Mouse (Mus musculus) v-Abl transformed pro-B cells (cell line): ENCODE measurements at regions not wholly inside any gene's neighbourhood (a gene's known extent, or its start where the extent isn't known, plus 50 kb on each side); places are given as distances from the start of the nearest gene placed in this dataset.
"Not testable (repeated sequence)": the region's sequence is repeated elsewhere in the genome, so short reads cannot be mapped to it uniquely, and the experiment has no call there.

Experiments used
- in situ Hi-C, 2 experiments: fragments of 400-800 bp; cut with MboI; formaldehyde crosslinking; loops; one replicate each; pipeline ENCODE4 v1.15.1; 2025; ENCODE audit not compliant: unreplicated experiment in 2 of 2

DNA sequence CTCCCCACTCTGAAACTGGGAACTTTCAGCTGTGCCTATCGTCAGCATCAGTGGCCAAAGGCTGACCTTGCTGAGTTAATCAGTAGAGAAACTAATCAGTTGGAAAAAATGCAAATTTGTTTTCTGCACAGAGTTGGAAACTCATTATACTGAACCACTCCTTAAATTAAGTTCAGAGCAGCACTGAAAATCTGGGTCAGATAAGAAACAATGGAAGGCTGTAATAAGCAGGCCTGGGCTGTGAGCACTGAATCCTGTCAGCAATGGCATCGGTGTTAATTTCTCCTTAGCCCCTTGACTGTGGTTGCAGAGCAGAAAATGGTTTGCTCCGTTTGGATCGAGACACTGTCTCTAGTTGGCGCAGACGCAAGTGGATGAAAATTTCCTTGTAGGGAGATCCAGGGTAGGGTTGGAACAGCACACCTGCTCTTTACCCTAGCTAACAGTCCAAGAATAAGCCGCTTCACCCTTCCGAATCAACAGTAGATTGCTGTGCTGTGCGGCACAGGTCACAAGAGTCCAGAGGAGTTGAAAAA is 289.4 kb downstream of the Tox3 start:
- in situ Hi-C loops = no loop called here

DNA sequence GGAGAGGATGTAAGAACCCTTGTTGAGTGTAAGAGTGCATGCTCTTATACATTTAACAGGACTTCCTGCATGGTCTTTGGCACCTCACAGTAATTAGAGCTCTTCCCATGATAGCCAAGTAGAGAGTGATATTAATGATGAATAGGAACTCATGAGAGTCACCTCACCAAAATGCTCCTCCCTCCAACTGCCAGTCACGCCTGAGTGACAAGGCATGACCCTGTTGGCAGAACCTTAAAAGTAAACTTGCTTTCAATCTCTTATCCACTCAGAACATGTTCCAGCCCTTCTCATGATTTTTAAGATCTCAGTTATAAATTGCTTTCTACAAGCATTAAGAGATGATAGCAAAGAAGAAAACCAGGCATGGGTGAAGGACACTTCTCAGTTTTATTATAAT is 291.8 kb downstream of the Tox3 start:
- in situ Hi-C loops = no loop called here

DNA sequence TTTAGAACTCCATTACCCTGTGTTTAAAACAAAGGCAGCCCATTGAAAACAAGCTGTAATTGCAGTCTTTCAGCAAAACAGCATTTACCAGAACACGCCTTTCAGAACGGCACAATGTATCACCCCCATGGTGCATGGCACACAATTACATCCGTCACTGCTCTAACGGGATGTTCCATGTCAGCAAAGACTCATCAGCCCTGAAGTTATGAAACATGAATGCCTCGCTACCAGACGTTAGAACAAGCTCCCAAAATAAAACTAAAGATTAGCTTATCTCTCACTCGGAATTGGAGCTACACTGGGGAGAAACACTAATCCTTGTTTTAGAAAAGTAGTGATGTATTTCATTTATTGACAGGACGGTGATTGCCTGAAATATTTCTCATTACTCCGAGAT is 301.4 kb downstream of the Tox3 start:
- in situ Hi-C loops = no loop called here

DNA sequence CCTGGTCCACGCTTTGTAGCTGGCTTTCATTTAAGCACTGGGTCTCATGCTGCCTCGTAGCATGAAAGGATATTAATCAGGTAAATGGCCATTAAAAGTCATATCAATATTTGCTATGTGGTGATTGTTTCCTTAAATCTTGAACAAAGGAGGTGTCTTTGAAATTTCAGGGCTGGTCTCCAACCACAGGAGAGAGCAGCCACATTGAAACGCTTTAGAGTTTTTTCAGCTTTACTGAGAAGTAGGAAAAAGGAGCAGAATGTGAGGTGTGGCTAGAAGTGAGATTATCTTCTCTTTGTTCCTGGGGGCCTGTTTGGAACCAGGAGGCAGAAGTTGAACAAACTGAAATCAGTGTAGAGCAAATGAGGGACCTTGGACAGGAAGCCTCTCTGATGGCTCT is 311.7 kb downstream of the Tox3 start:
- in situ Hi-C loops = no loop called here

DNA sequence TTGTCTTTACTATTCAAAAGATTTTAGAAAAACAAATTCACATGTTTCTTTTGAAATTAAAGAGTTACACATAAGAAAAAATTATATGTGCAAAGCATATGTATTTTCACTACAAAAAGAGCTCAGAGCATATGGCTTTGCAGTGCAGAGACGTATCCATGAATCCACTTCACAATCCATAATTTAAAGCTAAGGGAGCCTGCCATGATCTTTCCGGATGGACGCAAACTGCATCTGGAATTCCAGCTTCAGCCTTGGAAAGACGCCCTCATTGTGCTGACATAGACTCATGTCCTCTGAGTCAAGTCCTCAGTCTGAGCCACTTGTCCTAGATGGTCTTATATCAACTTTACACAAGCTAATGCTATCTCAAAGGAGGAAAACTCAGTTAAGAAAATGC is 315.6 kb downstream of the Tox3 start:
- in situ Hi-C loops = no loop called here

DNA sequence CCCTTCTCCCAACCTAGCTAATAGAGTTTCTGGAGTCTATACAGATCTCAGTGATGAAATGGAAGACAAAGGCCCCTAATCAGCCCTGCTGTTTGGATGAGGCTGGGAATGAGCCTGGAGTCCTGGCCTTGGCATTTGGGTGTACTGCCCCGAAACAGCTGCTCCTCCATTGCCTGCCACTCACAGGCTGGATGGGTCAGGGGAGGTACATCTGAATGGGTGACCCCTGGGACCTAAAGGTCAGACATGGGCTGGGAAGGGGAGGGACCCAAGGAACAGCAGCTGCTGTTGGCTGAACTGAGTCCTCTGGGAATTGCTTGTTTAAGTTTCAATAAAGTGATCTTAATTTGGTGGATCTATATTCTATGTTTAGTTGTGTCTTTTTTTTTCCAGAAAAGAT is 316.9 kb downstream of the Tox3 start:
- in situ Hi-C loops = no loop called here

DNA sequence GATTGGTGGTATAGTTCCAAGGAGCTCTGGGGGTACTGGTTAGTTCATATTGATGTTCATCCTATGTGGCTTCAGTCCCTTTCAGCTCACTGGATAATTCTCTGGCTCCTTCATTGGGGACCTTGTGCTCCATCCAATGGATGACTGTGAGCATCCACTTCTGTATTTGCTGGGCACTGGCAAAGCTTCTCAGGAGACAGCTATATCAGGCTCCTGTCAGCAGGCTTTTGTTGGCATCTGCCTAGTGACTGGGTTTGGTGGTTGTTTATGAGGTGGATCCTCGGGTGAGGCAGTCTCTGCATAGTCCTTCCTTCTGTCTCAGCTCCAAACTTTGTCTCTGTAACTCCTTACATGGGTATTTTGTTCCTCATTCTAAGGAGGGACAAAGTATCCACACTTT is 330.2 kb downstream of the Tox3 start:
- in situ Hi-C loops = not testable (repeated sequence)

DNA sequence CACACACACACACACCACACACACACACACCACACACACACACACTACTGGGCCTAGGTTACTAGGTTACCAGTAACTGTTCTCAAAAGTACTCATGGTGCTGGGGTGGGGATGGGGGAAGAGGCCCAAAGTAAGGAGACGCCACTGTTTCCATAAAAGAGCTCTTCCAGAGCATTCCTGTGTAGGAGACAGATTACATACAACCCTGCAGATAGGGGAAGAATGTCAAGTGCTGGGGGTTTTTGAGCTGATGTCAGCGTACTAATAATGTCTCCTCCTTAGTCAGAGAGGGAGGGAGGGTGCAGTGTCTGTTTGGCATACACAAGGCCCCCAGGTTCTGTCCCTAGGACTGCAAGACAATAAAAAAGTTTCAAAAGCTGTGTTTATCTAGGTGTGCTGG is 334.4 kb downstream of the Tox3 start:
- in situ Hi-C loops = no loop called here

DNA sequence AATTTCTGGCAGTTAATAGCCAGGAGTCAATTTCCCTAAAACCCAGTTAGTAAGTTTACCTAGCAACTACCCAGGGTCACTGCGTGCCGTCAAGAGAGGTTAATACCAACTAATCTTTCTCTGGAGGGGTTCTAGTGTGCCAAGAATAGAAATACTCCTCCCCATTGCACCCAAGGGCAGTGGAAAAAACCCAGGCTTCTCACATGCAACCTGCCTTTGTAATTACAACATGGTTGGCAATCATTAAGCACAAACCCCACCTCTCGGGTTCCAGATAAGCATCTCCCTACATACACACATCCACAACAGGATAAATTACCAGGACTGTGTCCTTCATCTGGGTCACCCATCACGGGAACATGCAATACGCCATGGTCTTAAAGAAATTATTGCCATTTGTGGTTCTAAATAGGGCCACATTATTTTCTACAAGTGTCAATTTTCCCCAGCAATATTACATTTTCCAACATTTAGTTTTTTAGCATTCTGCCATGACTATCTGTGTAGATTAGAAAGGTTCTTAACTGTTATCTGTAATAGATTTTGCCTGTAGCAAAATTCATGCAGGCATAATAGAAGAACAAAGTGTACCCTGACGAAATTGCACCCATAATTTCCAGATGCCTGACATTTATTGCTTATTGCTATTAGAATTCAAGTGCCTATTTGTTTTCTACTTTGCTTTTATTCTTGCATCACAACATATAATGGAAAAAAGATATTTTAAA is 336.3 kb downstream of the Tox3 start:
- in situ Hi-C loops = no loop called here

DNA sequence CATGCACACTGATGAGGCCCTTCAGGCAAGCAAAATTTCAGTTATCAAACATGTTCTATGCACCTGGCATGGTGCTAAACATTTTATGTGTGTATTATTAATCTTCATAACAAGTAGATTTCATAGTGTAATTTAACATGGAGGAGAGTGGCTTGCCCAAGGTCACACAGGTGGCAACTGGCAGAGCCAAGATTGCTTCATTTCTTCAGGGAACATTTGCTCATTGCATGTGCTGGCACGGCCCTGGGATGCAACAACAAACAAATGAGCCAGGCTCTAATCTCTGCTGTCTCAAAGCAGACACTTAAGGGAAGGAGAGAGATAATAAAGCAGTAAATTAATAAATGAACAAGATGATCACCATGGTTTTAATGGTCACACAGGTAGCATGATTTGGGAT is 338.7 kb downstream of the Tox3 start:
- in situ Hi-C loops = loop anchor here (10.0 kb wide), 3 partner anchors 785 to 1135 kb away; no protein-coding TSS in a partner anchor

DNA sequence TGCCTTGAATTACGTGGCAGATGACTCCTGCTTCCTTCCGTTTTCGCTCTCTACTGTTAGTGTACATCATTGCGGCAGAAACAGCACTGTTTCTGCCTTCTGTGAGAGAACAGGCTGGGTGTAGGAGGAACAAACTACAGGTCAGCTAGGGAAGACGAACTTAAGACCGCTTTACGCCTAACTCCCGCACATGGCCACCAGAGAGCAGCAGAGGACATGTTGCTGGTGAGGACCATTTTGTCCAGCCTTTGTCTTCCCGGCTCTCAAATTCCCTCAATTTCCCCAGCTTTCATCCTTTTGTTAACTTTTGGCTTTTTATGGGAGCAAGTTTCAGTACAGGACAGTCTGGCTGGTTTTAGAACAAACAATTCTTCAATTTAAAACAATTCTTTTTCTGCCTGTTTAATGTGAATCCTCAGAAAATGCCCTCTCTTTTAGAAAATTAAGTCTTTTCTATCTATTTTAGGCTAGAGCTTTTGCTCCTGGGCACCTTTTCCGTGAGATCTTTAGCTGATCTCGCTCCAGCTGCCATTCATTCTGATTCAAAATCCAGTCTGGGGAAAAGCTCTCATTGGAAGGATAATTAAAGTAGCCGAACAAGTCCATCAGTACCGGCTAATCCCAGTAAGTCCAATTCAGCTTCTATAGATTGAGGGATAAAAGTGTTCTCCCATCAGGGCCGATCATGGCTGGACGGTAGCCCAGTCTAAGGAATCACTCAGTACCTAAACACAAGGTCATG is 347.1 kb downstream of the Tox3 start:
- in situ Hi-C loops = loop anchor here (5.0 to 10.0 kb wide), 4 partner anchors 791 to 1144 kb away; no protein-coding TSS in a partner anchor

DNA sequence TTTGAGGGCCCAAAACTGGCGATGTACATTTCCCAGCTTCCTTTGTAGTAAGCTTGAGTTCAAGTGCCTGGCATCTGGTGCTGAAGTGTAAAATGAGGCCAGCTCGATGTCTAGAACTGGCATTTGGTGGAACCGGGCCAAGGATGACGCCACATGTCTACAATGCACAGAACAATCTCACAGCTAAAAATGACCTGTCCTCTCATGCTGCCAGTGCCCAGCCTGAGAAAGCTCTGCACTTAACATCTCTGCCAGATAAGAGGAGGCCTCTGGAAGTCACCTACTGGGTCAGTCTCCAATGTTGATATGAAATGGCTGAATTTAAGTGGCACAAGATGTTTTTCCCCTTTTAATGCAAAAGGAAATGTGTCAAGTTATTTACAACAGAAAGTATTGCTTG is 354.4 kb downstream of the Tox3 start:
- in situ Hi-C loops = loop anchor here in 1 of 2 experiments (25.0 kb wide), 1 partner anchor 1044 kb away; no protein-coding TSS in a partner anchor

DNA sequence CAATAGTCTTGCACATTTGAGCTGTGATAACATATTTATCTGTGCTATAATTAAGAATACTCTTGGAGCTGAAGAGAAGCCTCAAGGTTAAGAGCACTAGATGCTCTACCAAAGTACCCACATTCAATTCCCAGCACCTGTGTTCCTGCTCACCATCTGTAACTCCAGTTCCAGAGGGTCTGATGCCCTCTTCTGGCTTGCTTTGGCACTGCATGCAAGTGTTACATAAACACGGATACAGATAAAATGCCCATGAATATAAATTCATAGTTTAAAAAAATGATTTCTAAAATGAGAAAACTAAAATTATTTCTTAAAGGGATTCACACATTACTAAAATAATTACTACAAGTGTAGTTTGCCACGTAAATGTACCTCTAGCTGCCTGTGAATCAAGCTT is 364.3 kb downstream of the Tox3 start:
- in situ Hi-C loops = loop anchor here in 1 of 2 experiments (25.0 kb wide), 1 partner anchor 1053 kb away; no protein-coding TSS in a partner anchor

DNA sequence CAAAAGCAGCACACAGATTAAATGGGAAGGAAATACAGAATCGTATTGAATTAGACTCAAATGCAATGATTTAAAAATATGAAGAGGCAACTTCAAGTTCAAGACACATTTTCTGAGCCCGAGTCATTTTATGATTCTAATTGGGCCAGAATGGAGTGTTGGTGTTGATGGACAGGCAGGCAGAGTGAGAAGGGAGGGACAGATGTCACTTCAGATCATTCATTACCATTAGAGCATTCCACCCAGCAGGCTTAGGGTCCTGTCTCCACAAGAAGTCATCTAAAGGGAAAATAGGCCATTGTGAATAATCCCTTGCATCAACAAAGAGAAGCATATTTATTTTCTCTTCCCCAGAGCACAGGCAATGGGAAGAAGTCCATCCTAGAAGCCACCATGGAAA is 365.6 kb downstream of the Tox3 start:
- in situ Hi-C loops = loop anchor here in 1 of 2 experiments (25.0 kb wide), 1 partner anchor 1055 kb away; no protein-coding TSS in a partner anchor

DNA sequence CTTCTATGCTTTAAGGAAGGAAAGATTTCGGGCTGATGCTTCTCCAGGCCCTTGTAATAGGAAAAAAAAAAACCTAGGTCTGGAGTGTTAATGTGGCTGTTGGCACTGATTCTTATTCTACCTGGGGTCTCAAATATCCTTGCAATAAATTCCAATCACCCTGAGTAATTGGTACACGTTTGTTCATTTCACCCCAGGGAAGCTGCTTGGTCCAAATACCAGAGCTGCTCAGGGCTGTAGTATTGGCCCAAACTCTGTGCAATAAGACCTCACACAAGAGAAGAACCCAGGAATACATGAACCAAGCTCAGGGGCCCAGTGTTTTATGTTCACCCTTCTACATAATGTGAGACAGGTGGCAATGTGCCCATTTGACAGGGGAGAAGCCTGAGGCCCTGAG is 366.8 kb downstream of the Tox3 start:
- in situ Hi-C loops = loop anchor here in 1 of 2 experiments (25.0 kb wide), 1 partner anchor 1056 kb away; no protein-coding TSS in a partner anchor

DNA sequence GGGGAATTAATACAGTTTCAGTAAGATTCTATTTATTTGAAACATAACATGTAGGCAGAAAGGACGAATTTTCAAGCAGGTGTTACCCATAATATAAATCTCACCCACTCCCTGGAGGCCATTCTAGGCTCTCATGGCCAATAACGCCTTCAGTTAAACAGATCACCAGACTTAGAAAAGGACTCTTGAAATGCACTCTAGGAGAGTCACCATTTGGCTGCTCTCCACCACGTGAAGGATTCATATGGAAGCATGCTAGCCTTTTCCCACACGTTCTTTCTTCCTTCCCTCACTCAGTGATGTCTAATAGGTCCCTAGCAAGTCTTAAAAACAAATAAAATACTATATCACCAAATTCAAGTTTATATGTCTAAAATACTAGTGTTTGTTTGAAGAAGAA is 367.7 kb downstream of the Tox3 start:
- in situ Hi-C loops = loop anchor here in 1 of 2 experiments (25.0 kb wide), 1 partner anchor 1057 kb away; no protein-coding TSS in a partner anchor

DNA sequence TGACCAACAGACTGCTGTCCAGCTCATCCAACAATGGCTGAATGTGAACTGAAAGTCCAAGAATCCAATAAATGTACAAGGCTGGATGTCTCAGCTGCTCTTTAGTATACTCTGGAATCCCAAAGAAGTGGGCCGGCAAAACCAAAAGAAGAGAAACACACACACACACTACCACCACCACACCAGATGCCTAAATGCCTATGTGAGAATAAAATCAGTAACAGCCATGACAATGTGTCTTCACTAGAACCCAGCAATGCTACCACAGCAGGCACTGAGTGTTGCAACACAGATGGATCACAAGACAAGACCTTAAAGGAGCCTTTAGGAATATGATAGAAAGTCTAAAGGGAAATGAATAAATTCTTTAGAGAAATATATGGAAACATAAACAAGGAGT is 385.3 kb downstream of the Tox3 start:
- in situ Hi-C loops = no loop called here

DNA sequence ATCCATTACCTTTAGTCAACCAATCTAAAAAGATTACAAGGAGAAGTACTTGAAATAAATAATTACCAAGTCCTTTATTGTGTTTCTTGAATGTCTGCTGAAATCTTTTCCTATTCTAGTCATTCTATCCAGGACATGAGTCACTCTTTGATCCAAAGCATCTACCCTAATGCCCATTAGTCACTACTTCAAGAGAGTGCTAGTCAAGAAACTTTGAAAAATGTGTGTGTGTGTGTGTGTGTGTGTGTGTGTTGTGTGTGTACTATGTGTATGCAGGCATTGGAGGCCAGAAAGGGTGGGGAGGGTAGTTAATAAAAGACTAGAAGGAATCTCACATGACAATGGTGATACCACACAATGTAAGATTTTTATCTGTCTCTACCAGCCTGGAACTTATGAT is 390.7 kb downstream of the Tox3 start:
- in situ Hi-C loops = no loop called here

DNA sequence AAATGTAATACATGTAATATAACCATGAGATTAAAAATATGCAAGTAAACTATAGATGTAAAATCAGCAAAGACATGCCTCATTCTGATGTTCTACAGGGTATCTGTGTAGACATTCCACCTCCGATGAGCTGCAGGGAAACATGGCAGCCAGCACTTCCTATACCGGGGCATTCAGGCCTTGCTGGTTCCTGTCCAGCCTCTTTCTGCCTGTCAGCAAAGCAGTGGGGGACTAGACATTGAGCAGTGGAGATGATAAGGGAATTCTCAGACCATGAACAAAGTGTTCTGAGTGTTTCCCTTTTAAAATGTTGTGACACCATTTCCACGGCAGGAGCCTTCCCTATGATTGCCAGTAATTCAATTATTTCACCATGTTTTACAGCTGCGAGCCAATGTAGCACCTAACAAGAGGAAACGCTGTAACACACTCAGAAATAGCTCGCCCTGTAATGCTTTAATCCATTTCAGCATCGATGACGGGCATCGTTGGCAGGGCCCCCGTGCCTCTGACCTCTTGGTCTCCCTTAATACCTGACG is 391.6 kb downstream of the Tox3 start:
- in situ Hi-C loops = no loop called here

DNA sequence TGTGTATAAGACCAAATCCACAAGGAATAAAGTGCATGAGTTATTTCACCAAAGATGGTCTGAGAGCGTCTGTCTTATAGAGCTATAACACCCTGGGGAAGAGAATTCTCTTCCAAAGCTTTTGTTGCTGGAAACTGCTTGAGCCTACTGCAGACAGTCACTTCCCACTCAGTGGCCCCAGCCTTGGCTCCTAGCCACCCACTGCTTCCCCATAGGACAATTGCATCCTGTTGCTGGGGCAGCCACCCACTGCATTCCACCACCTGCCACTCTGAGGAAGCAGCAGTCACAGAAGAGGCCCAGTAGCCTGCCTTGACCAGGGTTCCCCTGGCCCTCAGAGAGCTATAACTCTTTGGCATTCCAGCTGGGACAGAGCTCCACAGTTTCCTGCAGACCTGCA is 409.3 kb downstream of the Tox3 start:
- in situ Hi-C loops = no loop called here

DNA sequence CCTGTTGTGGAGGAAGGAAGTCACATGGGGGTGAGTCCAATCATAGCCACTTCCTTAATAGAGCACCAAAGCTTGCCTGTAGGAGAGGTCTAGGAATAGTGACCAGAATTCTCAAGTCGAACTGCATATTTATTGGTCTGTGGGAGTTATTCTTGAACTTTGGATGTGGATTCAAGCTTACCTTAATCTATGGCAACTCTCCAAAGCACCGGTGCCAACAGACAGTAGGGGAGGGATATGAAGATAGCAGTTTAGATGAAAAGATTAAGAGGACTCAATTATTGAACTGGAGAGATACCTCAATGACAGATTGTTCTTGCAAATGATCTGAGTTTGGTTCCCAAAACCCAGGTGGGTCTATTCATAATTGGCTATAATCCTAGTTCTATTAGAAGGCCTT is 413.6 kb downstream of the Tox3 start:
- in situ Hi-C loops = no loop called here
